Mouse (Mus musculus) gastrocnemius, postnatal 25 days (tissue): ENCODE results near the gene Stk40. TPM values are rescaled to one million over a fixed set of nuclear protein-coding genes. Genes with fewer than 3 reads are reported as not detected.
"Not testable (repeated sequence)": the region's sequence is repeated elsewhere in the genome, so short reads cannot be mapped to it uniquely, and the experiment has no call there.

Source experiments
- DNase-seq: peaks from one replicate; pipeline ENCODE4 v3.0.0; 2022
- long read RNA-seq, 2 experiments: library from polyadenylated mRNA; stranded (forward); transcript quantifications; one replicate each; pipeline ENCODE4 v2.0.0; 2021
- total RNA-seq, 2 experiments: library from RNA; stranded (reverse); gene quantifications; 1 replicate in 1 of 2; 2 replicates in 1 of 2; pipeline ENCODE4 v1.2.3; 2021

The Stk40 gene
- total RNA-seq, result 10 to 100 TPM; 70.8 to 75.6 TPM
- long read RNA-seq, experiment 1, transcript Stk40-201 (11 exons, 3,492 nt), result major isoform, 17 of 42 reads
- long read RNA-seq, experiment 1, partial matches to known transcripts, result 24 of 42 reads
- long read RNA-seq, experiment 1, other reads (novel, unspliced or antisense), result 1 of 42 reads
- long read RNA-seq, experiment 2, transcript Stk40-201 (11 exons, 3,492 nt), result major isoform, 23 of 48 reads
- long read RNA-seq, experiment 2, partial matches to known transcripts, result 23 of 48 reads
- long read RNA-seq, experiment 2, other reads (novel, unspliced or antisense), result 2 of 48 reads

- peak; percentile 97 for DNase-seq
These were observed at the start of gene Stk40 for GRCm38 (mm10) chr4:126103590-126104068. Gene Stk40, plus strand, starts transcription at chr4:126103957.

DNA sequence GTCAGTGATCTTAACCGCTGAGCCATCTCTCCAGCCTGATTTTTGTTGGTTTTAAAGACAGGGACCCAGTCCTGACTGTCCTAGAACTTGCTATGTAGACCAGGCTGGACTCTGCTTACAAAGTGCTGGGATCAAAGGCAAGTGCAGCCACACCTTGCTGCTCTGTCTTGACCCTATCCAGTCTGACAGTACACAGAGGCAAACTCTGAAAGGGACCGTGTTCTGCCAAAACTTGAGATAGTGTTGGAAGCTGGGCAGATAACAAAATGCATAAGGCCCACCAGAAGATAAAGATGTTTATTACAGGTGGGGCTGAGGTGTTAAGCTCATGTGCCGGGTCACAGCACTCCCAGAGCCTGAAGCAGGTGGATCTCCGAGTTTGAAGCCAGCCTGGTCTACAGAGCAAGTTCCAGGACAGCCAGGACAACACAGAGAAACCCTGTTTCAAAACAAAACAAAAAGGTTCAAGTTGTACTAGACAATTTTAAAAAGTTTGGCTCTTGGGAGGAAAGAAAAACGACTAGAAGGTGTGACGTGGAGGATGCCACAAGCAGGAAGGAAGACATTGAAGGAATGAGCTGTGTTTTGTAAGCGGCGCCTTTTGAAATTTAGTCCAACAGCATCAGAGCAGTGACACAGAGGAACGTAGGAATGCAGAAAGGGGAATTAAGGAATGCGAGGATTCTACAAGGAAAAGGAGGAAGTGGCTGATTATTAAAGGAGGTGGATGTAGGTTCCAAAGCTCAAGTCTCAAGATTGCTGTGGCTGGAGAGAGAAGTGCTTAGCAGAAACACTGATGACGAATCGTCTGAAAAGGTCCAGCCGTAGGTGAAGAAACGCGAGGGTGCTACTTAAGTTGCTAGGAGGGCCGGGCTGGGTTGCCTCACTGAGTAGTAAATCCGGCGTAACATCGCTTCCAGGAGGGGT is 46.3 kb upstream of the Stk40 start:
- DNase-seq, result no peak

DNA sequence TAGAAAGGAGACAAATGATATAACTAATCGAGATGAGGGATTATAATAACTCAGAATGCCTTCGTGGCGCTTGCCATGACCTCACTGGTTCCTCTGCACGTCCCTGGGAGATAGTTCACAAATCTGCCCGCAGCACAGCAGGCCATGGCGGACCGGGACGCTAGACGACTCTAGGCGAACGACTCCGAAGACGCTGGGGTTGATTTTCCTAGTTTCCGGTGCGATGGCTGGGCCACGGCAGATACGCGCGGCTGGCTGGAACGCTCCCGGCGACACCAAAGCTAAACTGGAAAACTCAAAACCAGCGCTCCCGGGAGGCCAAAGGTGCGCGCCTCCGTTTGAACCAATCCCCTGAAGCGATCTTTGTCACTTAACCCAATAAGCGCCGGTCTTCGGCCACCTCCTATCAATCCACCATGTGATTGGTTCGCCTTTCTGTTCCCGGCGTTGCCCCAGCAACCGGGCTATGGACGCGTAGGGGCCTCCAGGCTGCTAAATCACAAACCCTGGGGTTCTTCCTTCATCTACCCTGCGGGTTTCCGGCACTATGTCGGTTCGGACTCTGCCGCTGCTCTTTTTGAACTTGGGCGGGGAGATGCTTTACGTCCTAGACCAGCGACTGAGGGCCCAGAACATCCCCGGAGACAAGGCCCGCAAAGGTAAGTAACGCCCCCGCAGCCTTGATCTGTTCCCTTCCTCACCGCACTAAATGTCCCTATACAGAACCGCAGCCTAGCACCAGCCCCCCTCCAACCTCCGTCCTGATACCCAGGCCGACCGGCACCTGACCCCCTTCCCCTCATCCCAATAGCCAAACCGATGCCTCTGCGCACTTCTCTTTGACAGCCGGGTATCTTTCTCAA is 45.4 kb upstream of the Stk40 start, which contains the start of gene Oscp1:
TSS of gene Oscp1 (plus strand) at position 432 of the 863 bp plus-strand sequence.
- peak; percentile 86 for DNase-seq

DNA sequence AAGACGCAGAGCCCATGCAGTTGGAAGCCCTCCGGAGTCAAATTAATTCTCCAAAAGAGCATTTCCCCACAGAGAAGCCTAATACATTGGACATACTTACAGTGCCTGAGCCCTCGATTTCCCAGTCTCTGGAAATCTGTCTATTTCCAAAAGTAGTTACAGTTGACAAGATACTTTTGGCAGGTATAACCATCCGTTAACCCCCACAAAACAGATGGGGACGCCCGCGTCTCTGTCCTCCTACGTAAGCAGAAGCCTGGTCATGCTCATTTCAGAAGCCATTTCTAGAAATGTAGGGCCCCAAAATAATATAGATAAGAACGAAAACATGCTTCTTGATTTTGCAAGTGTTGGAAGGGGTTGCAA is 44.8 kb upstream of the Stk40 start:
- no peak for DNase-seq

GRCm38 (mm10) chr4:126062856-126063255 is 40.9 kb upstream of the Stk40 start:
- no peak for DNase-seq

GRCm38 (mm10) chr4:126065241-126065640 is 38.5 kb upstream of the Stk40 start:
- DNase-seq, result no peak

DNA sequence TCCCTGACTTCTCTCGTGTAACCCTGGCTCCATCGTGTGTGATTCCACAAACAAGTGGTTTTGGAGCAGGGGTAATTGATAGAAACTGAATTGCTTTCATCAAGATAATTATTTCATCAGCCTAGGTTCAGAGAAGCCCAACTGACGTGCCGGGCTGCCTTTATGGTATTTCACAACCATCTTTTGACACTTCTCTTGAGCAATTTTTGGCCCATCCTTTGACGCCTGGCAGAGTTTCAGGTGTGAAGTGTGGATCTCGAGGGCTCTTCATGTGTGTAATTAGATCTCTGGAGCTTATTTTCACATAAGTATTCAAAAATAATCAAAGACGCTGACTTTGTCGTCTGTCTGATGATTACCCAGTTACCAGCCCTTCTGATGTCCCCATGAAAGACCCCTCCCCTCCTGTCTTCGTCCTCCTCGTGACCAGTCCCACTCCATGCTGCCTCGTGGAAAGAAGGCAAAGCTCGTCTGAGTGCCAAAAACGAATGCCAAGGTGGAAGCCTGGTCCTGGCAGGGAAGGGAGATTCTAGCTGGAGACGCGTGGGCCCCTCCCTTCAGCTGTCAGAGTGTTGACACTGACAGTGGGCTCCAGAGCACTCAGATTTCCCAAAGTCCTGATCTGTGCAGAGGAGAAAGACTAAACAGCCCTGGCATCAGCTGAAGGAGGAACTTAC is 36.2 kb upstream of the Stk40 start:
- DNase-seq, result peak; percentile 45

DNA sequence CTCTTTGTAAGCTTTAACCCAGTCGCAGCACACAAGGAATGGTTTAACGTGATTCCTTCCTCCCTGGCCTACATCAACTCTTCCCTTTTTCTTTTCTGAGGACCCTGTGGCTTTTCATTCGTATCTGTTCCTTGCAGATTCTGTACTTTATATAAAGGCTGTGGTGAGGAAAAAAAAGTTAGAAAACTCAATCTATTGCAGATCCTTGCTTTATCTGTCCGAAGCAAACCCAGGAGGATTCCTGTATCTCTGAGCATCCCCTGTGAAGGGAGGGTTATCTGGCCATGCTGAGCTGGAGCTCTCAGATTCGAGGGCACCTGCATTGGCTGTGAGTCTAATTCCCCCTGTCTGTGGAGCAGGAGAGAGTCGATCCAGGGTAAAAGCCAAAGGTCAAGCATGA is 34.9 kb upstream of the Stk40 start:
- no peak for DNase-seq

DNA sequence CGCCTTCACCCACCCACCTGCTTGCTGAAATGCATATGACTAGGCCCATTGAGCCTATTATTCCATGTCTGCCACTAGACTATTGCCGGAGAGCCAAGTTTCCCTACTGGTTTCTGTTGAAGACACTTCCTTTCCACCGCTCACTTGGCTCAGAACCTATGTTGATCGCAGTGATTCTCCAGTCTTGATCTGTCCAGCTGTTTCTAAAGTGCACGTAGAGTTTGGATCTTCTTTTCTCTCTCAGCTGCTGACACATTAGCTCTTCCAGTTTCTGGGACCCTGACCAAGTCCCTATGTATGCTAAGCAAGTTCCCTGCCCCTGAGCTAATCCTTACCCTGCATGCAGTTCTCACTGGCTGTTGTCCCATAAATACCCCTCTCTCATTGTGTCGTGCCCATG is 25.9 kb upstream of the Stk40 start:
- DNase-seq, result no peak

DNA sequence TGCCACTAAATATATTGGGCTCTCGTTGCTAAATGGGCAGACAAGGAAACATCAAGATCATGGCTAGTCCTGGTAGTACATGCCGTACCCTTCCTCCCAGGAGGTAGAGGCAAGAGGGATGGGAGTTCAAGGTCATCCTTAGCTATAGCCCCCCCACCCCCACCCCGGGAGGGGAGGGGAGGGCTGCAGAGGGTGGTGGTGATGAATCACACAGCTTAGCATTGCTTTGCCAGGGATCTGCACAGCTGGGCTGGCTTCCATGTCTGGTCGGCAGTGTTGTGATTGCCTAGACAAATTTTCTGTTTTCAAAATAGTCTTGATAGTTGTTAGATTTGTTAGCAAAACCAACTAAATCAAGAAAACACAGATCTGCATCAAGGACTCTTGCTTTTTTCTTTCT is 24.5 kb upstream of the Stk40 start:
- DNase-seq, result no peak

DNA sequence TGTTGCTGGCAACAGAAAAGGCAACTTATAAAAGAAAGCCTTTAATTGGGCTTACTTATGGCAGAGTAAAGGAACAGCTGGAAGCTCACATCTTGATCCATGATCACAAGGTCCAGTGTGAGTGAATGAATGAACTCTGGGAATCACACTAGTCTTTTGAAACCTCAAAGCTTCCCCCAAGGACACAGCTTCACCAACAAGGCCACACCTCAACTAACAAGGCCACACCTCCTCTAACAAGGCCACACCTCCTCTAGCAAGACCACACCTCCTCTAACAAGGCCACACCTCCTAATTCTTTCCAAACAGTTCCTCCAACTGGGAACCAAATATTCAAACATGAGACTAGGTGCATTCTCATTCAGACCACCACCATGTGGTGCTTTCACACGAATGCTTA is 22.2 kb upstream of the Stk40 start:
- DNase-seq, result no peak

- DNase-seq, result no peak
These were observed 20.7 kb upstream of the Stk40 start for GRCm38 (mm10) chr4:126083021-126083420.

DNA sequence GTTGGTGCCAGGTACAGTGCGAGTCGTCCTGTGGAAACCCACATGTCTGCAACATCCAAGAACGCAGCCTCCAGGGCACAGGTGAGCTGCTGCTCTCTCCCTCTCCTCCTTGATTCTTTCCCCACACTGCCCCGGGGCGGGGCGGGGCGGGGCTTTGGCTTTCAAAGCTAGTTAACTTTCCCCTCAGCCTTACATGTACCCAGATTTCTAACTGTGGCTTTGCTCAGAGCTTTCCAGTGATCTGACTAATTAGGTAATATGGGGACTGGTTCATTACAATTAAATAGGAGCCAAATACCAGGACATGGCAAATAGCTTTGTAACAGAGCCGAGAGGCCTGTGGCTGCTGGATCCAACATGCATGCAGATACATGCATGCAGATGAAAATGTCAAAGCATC is 19.4 kb upstream of the Stk40 start:
- DNase-seq, result no peak

DNA sequence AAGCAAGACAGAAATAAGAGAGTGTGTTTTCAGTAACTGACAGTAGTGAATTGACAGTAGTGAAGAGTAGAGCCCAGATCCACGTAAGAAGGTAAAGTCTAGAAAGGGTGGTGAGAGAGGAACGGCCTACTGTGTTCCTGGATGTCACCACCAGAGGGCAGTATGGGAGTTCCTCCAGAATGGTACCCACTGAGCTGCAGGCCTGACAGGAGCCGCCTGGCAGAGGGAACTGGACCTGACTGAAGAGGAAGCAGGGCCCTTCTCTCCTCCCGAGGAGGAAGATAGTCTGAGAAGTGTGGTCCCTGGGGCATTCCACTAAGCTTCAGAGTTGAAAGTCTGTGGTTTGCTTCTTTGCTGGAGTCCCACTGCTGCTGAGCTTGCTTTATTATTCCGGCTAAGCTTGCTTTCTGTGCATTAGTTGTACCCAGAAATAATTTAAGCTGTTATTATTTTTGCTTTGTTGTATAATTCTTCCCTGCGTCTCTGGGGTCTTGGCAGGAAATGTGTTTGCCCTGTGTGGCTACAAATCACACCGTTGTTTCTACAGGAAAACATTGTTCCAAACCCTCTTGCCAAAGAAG is 17.7 kb upstream of the Stk40 start:
- peak; percentile 79 for DNase-seq

DNA sequence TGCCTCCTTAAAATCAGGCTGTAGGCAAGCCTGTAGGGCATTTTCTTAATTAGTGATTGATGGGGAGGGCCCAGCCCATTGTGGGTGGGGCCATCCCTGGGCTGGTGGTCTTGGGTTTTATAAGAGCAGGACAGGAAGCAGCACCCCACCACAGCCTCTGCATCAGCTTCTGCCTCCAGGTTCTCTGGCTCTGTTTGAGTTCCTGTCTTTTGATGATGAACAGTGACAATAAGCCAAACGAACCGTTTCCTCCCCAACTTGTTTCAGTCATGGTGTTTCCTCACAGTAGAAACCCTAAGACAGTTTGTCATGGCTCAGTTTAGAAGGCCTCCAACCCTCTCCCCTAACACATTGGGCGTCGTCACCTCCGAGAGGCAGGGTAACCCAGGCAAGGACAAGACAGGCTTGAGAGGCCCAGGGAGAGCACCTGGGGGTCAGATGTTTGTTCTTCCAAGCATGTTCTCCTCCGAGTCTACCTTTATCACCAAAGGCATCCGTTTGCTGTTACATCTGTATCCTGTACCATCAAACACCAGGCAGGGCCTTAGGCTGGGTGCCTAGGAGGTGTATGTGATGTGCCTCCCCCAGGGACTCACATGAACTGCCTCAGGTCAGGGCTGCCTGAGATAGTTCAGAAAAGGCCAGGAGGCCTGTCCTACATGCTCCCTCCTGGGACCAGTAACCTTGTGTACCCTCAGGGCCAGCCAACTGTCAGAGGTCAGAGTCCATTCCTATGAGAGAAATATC is 13.5 kb upstream of the Stk40 start:
- DNase-seq, result no peak

- DNase-seq, result no peak
These were observed 13.0 kb upstream of the Stk40 start for GRCm38 (mm10) chr4:126090848-126091124.

- no peak for DNase-seq
These were observed 11.9 kb upstream of the Stk40 start for GRCm38 (mm10) chr4:126091873-126092272.

- DNase-seq, result not testable (repeated sequence)
These were observed 7.9 kb upstream of the Stk40 start for GRCm38 (mm10) chr4:126095622-126096430.

- DNase-seq, result peak; percentile 93
These were observed 7.2 kb upstream of the Stk40 start, which contains the start of gene Lsm10 for GRCm38 (mm10) chr4:126096464-126097111. Gene Lsm10, plus strand, starts transcription at chr4:126096623.
